Mouse (Mus musculus) kidney, embryonic 14.5 days (tissue): Measurements from ENCODE around the gene Trub1. TPM values are rescaled to one million over a fixed set of nuclear protein-coding genes. Genes with fewer than 3 reads are reported as not detected.

ENCODE experiments used
- ATAC-seq: fragments of 200-750 bp; cut with Nextera tagmentation; 2 replicates; pipeline ENCODE4 v1.8.0; 2017; ENCODE audit warnings: moderate number of reproducible peaks, mild to moderate bottlenecking, moderate TSS enrichment, moderate library complexity; ENCODE audit not compliant: low FRiP score, low TSS enrichment
- H3K27ac ChIP-seq: fragments of 300-500 bp; sonication (generic); 2 replicates; pipeline ENCODE4 v1.5.1; 2014; ENCODE audit warnings: low read depth, mild to moderate bottlenecking, low read length, moderate library complexity, mixed read lengths
- H3K27me3 ChIP-seq: fragments of 300-500 bp; sonication (generic); 2 replicates; pipeline ENCODE4 v1.6.1; 2014; ENCODE audit warnings: mild to moderate bottlenecking, low read length; ENCODE audit not compliant: control insufficient read depth, insufficient read depth
- H3K36me3 ChIP-seq: fragments of 300-500 bp; sonication (generic); 2 replicates; pipeline ENCODE4 v1.6.1; 2014; ENCODE audit warnings: low read length, mixed read lengths; ENCODE audit not compliant: control insufficient read depth, insufficient read depth
- H3K4me1 ChIP-seq: fragments of 300-500 bp; sonication (generic); 2 replicates; pipeline ENCODE4 v1.6.1; 2014; ENCODE audit warnings: low read length, mixed read lengths; ENCODE audit not compliant: control insufficient read depth, insufficient read depth
- H3K4me2 ChIP-seq: fragments of 300-500 bp; sonication (generic); replicated peaks from 2 replicates; pipeline ENCODE4 v1.6.1; 2014; ENCODE audit warnings: low read depth, mild to moderate bottlenecking, low read length
- H3K4me3 ChIP-seq: fragments of 300-500 bp; sonication (generic); 2 replicates; pipeline ENCODE4 v1.5.1; 2014; ENCODE audit warnings: mild to moderate bottlenecking, low read length
- H3K9ac ChIP-seq: fragments of 300-500 bp; sonication (generic); 2 replicates; pipeline ENCODE4 v1.6.1; 2014; ENCODE audit warnings: low read depth, mild to moderate bottlenecking, low read length, moderate library complexity
- H3K9me3 ChIP-seq: fragments of 300-500 bp; sonication (generic); 2 replicates; pipeline ENCODE4 v1.6.1; 2016; ENCODE audit warnings: low read length; ENCODE audit not compliant: control insufficient read depth
- WGBS: fragments of 180-500 bp; shearing (Covaris S2); extraction: QIAGEN DNeasy Blood & Tissue Kit; methylation state at CpG from one replicate; pipeline ENCODE4 v1.1.7; 2014; 5-methylcytosine and 5-hydroxymethylcytosine counted together
- polyA plus RNA-seq: library from polyadenylated mRNA; unstranded; fragments of >200 nt; fragmentation: Nextera tagmentation; extraction: Ambion mirVana; gene quantifications from 2 replicates; pipeline ENCODE4 v1.2.1, GENCODE M21; 2014

The Trub1 gene
- 23.4 and 33.9 TPM in 2 replicates for polyA plus RNA-seq

- H3K9ac ChIP-seq = peak within 1 kb of the TSS; percentile 87
- no peaks in the 10 kb centered on the region for H3K36me3 ChIP-seq
- no peaks in the 10 kb centered on the region for H3K27me3 ChIP-seq
- 4% methylated on average over 26 of the region's 26 CpGs for WGBS
- H3K27ac ChIP-seq = no peak within 1 kb of the TSS; the same call in 1 of the 2 replicates
- peaks cover 3% of the 10 kb centered on the region; the same call in 1 of the 2 replicates for H3K9me3 ChIP-seq
- peak within 1 kb of the TSS; percentile 78 for H3K4me3 ChIP-seq
- peak within 1 kb of the TSS; percentile 70 for H3K4me2 ChIP-seq
- H3K4me1 ChIP-seq = peaks cover 10% of the 10 kb centered on the region; the same call in 1 of the 2 replicates
- peak; percentile 98 for ATAC-seq
Measured at GRCm38 (mm10) chr19:57452492-57453217, at the start of gene Trub1. Gene Trub1 (plus strand): TSS chr19:57452912.

DNA sequence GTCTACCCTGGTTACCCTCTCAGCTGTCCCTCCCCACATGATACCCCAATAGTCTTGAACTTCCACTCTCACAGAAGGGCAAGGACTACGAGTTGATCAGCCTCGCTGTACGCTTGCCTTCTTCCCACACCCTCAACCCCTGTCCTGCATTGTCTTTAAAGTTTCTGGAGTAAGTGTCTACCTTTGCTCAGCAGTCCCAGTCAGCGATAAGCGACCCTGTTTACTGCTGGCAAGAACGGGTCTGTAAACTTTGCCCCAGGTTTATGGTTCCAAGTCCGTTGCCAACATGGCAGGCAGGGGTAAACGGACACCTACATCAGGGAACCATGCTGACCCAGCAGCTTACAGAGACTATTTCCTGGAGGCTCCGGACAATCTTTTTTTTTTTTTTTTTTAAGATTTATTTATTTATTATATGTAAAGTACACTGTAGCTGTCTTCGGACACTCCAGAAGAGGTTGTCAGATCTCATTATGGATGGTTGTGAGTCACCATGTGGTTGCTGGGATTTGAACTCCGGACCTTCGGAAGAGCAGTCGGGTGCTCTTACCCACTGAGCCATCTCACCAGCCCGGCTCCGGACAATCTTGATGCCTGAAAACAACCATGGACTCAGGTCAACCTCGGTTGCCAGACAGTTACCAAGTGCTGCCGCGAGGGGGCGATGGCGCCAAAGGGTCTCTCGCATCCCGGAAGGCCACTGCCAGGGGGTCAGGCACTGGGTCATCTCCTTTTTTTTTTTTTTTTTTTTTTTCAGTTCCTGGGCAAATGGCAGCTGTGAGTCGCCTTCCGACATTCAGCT, 48.8 kb upstream of the Trub1 start:
- Histone ChIP-seq H3K27me3 (no peaks in the 10 kb centered on the region), H3K4me2 (peak overlapping the region; percentile 32), H3K9ac (no peak overlapping the region), H3K4me3 (no peak overlapping the region; the same call in 1 of the 2 replicates), H3K4me1 (0 out of 2 replicates have a peak, but pooled peaks cover 2% of the 10 kb centered on the region), H3K9me3 (no peaks in the 10 kb centered on the region), H3K27ac (peak overlapping the region; percentile 30; the same call in 1 of the 2 replicates), H3K36me3 (no peaks in the 10 kb centered on the region)
- ATAC-seq = peak; percentile 51; the same call in 1 of the 2 replicates
- 11% methylated on average over 24 of the region's 24 CpGs for WGBS

- Histone ChIP-seq H3K27me3 (no peaks in the 10 kb centered on the region), H3K36me3 (no peaks in the 10 kb centered on the region), H3K4me2 (peak overlapping the region; percentile 32), H3K4me3 (no peak overlapping the region; the same call in 1 of the 2 replicates), H3K9ac (no peak overlapping the region), H3K27ac (peak overlapping the region; percentile 12; the same call in 1 of the 2 replicates), H3K4me1 (0 out of 2 replicates have a peak, but pooled peaks cover 2% of the 10 kb centered on the region), H3K9me3 (no peaks in the 10 kb centered on the region)
- 17% methylated on average over 9 of the region's 9 CpGs for WGBS
- ATAC-seq = no peak
Measured at GRCm38 (mm10) chr19:57404502-57404848, 48.2 kb upstream of the Trub1 start.

GRCm38 (mm10) chr19:57407947-57408346, 44.8 kb upstream of the Trub1 start:
- Histone ChIP-seq H3K4me2 (no peak overlapping the region), H3K27ac (no peak overlapping the region), H3K9me3 (no peaks in the 10 kb centered on the region), H3K27me3 (no peaks in the 10 kb centered on the region), H3K4me1 (peaks cover 23% of the 10 kb centered on the region), H3K4me3 (no peak overlapping the region), H3K9ac (no peak overlapping the region), H3K36me3 (no peaks in the 10 kb centered on the region)
- ATAC-seq = no peak
- 100% methylated on average over 1 of the region's 1 CpGs for WGBS

GRCm38 (mm10) chr19:57411375-57412196, 41.1 kb upstream of the Trub1 start:
- 6% methylated on average over 29 of the region's 29 CpGs for WGBS
- H3K4me3 ChIP-seq = peak overlapping the region; percentile 14; the same call in 1 of the 2 replicates
- ATAC-seq = peak; percentile 90

GRCm38 (mm10) chr19:57413170-57413569, 39.5 kb upstream of the Trub1 start:
- ATAC-seq = no peak
- 73% methylated on average over 3 of the region's 3 CpGs for WGBS
- H3K27me3 ChIP-seq = no peaks in the 10 kb centered on the region
- no peaks in the 10 kb centered on the region for H3K9me3 ChIP-seq
- no peak overlapping the region for H3K27ac ChIP-seq
- H3K4me3 ChIP-seq = no peak overlapping the region
- peaks cover 21% of the 10 kb centered on the region for H3K4me1 ChIP-seq
- H3K9ac ChIP-seq = no peak overlapping the region
- H3K36me3 ChIP-seq = no peaks in the 10 kb centered on the region
- no peak overlapping the region; the same call in 1 of the 2 replicates for H3K4me2 ChIP-seq

More at GRCm38 (mm10) chr19:57411375-57412196, 41.1 kb upstream of the Trub1 start:
- peaks cover 21% of the 10 kb centered on the region for H3K4me1 ChIP-seq
- H3K9me3 ChIP-seq = no peaks in the 10 kb centered on the region
- H3K4me2 ChIP-seq = peak overlapping the region; percentile 46
- peak overlapping the region; percentile 44; the same call in 1 of the 2 replicates for H3K9ac ChIP-seq
- no peaks in the 10 kb centered on the region for H3K36me3 ChIP-seq
- H3K27ac ChIP-seq = peak overlapping the region; percentile 91
- no peaks in the 10 kb centered on the region for H3K27me3 ChIP-seq

DNA sequence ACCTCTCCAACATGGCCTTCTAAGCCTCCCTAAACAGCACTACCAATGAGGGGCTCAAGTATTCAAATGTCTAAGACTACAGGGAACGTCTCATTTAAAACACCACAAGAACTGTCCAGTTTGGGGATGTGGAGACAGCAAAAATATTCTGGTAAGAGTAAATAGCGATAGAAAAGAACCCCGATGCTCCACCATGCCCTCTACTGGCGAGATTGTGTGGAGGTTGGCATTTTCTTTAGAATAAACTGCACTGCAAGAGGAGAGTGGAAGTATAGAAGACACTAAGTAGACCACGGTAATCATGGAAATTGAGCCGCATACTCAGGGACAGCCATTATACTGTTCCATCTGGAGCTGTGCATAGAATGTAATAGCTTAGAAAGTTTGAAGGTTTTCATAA, 38.8 kb upstream of the Trub1 start:
- Histone ChIP-seq H3K9ac (no peak overlapping the region), H3K27me3 (no peaks in the 10 kb centered on the region), H3K9me3 (no peaks in the 10 kb centered on the region), H3K4me3 (no peak overlapping the region), H3K4me1 (peaks cover 21% of the 10 kb centered on the region), H3K36me3 (no peaks in the 10 kb centered on the region), H3K27ac (no peak overlapping the region), H3K4me2 (no peak overlapping the region)
- 85% methylated on average over 6 of the region's 6 CpGs for WGBS
- no peak for ATAC-seq

DNA sequence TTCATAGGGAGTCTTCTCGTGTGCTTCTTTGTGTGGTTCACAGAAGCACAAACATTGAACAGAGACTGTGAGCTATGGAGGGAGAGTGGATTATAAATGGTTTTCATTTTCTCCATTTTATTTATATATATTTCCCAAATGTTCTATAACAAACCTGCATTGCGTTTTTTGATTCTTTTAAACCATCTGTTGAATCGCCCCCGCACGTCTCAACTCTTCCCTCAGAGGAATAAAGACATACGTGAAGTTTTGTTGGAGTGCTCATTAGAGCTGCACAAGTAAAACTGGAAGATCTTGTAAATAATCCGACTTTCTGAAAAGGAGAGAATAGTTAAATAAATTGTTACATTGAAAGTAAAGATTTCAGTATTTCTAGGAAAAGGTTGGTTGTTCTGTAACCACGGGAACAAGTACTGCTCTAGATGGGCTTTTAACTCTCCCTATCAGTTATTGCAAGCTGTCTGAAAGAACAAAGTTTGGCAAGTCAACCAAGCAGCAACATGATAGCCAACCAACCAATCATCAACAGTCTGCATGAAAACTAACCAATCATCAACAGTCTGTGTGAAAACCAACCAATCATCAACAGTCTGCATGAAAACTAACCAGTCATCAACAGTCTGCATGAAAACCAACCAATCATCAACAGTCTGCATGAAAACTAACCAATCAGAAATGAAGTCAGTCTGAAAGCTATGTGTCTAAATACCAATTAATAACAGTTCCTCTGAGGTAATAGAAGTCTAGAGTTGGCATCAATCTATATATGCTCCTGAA, 37.5 kb upstream of the Trub1 start:
- Histone ChIP-seq H3K4me1 (peaks cover 21% of the 10 kb centered on the region), H3K4me2 (no peak overlapping the region), H3K27me3 (no peaks in the 10 kb centered on the region), H3K9ac (no peak overlapping the region), H3K9me3 (no peaks in the 10 kb centered on the region), H3K4me3 (no peak overlapping the region), H3K27ac (no peak overlapping the region), H3K36me3 (no peaks in the 10 kb centered on the region)
- 91% methylated on average over 8 of the region's 8 CpGs for WGBS
- ATAC-seq = no peak
